Mouse (Mus musculus) NIH3T3 (cell line): ENCODE measurements at regions not wholly inside any gene's neighbourhood (a gene's known extent, or its start where the extent isn't known, plus 50 kb on each side); places are given as distances from the start of the nearest gene placed in this dataset.

Experiments used
- DNase-seq: peaks from one replicate; pipeline ENCODE4 v3.0.0-alpha.2; 2012; ENCODE audit warnings: low read depth

DNA sequence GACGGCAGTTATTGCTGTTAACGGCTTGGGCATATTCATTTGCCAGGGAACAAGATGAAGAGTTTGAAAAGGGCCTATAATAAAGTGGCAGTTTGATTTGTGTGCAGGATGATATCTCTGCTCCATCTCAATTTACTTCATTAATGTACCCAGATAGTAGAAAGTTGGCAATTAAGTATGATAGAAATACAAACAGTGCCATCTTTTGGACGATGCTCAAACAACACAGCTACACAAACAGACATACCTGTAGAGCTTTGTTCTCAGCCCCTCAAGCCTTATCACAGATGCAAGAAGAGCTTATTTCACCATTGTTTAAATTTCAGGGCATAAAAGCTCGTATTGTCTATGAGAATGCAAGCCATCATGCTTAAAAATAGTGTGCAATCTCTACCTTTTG is 82.2 kb downstream of the Tnfsf11 start:
- DNase-seq, result peak; percentile 41

DNA sequence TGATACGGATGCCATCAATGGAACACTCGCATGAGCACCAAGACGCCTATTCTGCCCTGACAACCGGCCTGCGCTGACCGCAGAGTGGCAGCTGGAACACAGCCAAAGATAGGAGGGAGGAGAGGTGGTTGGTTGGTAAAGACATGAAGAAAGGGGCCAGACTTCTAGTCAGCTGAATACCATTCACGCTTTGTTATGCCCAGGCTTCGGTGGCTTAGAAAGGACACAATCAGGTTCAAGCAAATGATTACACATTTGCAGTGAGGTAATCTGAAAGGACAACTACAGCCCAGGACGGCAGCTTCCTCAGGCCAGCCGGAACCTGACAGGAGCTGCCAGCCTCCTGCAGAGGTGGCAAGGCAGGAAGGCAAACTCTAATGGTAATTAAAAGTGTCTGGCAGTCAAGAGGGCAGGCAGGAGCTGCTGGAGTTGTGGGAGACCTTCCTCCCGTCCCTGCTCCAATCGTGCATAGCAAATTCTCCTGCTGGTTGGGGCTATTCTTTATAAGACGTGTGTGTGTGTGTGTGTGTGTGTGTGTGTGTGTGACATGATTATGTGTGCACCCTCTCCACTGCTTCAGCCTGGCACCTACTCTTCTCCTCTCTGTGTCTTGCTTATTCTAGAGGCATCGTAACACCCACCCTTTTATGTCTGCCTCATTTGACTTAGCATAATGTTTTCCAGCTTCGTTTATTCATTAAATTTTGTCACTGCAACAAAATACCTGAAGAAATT is 91.4 kb downstream of the Tnfsf11 start:
- DNase-seq, result no peak

DNA sequence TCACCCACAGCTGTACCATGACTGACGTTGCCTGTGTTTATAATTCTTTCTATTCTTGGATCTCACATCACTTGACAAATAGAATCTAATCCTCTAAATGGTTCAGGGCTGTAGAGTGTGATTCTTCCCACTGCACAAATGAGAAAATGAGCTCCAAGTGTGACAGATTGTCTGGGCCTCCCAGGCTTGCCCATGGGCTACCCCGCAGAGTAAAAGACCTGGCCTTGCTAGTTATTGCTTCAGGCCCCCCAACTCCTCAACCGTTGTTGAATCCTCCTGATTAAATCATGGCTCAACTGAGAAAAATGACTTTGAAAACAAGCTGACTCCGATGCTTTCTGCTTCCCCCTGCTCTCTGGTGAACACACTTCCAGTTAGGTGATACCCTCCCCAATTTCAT is 92.4 kb downstream of the Tnfsf11 start:
- DNase-seq, result no peak

DNA sequence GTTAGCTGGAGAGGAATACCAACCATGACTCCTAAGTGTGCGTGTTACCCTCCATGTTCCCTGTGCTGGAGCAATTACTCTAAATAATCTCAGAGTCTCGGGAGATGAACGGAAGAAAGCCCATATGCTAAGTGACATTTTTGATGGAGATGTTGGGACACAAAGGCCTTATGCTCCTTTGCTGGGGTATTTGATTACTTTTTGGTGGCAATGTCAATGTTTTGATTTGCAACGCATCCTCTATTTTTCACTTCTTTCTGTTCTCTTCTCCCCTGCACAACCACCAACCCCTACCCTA is 103.3 kb downstream of the Tnfsf11 start:
- no peak for DNase-seq

DNA sequence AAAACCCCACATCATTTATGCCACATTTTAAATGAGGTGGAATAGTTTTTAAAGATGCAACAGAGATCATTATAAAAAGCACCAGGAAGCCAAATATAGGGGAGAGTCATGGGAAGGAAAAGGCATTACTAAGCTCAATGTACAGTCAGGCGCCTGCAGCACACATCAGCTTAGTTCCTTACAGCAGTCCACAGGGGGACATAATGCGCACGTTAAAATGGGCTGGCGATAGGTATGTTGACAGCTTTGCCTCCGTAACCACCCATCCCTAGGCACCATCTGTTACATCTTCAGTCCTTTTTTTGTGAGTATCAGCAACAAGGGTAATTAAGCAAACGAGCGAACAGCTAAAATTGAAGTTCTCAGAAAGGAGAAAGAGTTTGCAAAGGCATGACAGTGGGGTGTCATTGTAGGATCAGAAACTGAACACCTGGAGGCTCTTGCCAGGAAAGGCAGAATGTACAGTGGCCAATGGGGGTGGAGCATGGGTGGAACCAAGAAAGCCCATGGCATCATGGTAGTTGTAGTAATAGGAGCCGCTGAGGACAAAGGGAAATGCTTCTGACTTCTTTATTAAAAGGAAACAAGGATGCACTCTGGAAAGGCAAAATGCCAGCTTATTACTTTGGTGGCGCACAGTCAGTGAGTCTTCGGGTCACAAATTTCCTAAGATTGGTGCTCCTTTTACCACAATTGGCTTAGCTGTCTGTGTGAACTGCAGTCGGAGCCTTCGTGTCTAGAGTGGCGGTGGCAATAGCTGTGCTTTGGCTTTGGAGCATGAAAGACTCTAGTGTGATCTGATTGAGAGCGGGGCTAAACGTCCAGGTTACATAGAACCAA is 103.9 kb downstream of the Tnfsf11 start:
- DNase-seq, result no peak

DNA sequence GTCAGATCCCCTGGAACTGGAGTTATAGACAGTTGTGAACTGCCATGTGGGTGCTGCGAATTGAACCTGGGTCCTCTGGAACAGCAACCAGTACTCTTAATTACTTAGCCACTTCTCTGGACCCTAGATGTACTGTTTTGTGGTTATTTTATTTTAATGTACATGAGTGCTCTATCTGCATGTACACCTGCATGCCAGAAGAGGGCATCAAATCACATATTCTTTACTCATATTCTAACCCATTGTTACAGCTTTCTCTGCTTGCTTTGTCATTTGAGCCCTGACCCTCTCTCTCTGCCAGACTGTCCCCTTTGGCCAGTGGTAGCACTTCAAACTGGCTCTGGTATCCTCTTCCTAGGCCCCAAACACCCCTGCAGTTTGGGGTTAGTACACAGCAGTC is 105.1 kb downstream of the Tnfsf11 start:
- DNase-seq, result peak; percentile 14

DNA sequence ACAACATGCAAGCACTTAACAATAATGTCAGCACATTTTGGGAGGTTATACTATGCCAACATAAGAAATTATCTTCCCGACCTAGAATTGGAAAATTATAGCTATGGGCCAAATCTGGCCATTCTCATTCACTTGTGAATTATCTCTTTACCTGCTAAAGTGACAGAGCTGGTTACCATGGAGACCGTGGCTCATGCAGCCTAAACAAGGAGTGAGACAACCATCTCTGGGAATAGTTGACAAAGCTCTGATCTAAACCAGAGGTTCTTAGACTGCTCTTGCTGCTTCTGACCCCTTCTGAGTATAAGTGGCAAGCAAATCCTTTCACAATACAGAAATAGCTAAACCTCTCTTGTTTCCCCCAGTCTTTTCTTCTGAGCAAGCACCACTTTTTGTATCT is 108.7 kb upstream of the Fam216b start:
- no peak for DNase-seq

DNA sequence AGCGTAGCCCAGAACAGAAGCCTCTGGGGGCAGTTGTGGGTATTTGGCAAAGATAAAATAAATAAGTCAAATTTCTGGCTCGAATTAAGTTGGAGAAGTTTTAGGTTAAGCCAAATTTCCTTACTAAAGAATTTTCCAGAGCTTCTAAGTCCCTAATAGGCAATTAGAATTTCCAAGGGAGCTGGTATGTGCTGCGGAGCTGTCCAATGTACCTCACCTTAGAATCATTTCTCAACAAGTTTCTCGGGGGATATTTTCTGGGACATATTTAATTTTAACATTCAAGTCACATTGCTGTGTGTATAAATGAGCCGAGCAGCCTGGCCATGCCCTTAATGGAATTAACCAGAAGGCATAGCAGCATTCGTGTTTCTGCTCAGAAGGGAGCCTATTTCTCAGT is 90.8 kb upstream of the Fam216b start:
- DNase-seq, result peak; percentile 53

DNA sequence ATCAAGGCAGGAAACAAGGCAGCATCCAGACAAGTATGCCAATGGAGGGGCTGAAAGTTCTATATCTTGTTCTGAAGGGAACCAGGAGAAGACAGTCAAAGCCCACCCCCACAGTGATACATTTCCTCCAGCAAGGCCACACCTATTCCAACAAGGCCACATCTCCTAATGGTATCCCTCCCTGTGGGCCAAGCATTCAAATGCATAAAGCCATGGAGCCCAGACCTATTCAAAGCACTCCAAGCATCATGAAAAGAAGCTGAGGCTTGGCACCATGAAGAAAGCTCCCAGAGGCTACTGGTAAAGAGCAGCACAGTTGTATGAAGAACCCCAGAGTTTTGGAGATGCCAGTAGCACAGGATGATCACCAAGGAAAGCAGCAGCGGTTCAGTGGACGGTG is 84.6 kb upstream of the Fam216b start:
- no peak for DNase-seq

DNA sequence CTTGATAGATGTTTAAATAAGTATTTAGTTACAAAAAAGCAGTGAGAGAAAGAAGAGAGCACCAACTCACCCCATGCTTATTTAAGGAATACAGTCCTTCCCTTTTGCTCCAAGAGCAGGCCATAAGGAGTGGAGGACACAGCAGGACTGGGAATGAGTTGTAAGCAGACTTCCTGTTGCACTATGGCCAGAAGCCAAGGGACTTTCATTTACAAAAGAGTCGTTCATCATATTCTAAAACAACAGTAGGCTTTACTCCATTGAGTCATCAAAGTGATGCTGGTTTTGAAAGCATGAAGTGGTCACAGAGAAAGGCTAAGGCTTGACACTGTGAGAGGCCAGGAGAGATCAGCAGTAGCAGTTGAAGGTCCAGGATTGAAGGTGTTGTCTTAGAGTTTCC is 84.1 kb upstream of the Fam216b start:
- peak; percentile 56 for DNase-seq

DNA sequence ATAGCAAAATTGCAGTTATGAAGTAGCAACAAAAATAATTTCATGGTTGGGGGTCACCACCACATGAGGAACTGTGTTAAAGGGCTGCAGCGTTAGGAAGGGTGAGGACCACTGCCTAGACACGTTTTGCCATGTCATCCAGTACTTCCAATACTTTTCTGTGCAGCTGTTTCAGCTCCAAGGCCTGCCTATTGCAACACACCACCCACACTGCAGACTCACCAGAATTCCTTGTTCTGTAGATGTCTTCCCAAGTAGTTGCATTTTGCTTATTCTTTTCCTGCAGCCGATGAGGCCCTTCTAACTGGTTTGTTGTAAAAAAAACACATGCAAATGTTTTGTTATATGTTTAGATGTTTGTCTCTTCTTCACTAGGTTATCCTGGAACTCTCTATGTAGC is 72.0 kb upstream of the Fam216b start:
- DNase-seq, result peak; percentile 43

DNA sequence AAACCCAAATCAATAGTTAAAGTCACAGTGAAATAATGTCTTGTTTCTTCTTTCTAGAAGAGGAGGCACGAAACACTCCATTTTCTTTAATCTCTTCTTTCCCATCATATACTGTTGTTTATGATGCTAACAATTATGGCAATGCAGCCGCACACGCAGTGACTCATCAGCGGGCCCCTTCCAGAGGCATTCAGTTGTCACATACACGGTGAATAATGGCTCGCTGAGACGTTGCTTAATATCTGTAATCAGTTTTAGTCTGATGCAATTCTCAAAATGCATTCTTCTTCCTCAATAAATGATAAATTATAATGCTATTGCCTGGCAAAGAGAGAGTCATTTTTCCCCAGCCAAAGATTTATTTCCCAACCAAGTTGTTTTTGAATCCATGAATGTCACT is 70.8 kb upstream of the Fam216b start:
- DNase-seq, result peak; percentile 83

DNA sequence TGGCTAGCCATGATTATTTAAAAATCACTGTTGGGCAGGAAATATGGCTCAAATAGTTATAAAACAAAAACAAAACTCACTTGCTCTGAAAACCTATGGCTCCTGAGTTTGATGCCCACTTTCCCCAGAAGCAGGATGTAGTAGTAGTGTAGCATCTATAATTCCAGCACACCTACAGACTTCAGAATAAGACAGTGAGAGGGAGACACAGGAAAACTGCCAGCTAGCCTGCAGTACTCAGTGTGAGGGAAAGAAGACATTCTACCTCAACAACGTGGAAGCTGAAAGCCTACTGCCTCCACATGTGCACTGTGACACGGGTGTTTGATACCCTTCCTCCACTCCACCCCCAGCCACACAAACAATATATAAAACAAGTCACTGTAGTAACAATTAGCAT is 68.9 kb upstream of the Fam216b start:
- no peak for DNase-seq

DNA sequence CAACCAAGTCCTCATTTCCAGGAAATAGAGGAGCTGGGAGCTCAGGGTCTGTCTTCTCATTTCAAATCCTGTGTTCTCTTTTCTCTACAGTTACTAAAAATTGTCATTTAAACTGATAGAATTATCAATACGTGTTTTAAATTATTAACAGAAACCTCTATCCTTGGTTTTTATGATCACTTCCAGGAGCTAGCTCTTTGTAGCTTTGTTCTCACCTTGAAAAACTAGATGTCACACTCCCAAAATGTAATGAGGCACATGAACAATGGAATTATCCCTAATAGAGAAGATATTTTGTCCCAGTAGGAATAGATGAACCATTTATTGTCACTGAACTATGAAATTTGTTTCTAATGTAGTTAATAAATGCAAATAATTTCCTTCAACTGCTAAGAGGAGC is 60.0 kb upstream of the Fam216b start:
- DNase-seq, result no peak

DNA sequence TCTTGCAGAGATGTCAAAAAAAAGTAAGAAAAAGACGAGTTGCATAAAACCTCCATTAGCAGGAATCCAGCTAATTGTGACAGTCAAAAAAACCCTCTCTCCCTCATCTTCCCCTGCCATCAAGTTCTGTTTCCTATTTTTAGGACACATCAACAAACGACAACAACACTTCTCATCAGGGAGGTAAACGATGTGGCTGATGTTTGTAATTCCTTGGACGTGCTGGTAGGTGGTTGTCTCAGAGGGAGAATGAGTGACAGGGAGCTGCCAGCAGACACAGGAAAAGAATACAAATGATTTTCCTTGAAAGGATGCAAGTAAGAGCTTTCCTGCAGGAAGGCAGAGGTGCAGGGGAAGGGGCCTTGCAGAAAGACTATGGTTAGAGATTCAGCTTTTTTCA is 54.9 kb upstream of the Fam216b start:
- DNase-seq, result no peak
